Mouse (Mus musculus) lung, postnatal 0 days (tissue): ENCODE measurements around the gene Rai1. TPM values are rescaled to one million over a fixed set of nuclear protein-coding genes. Genes with fewer than 3 reads are reported as not detected.

Source experiments
- ATAC-seq: fragments of 200-750 bp; cut with Nextera tagmentation; 2 replicates; pipeline ENCODE4 v1.8.0; 2017; ENCODE audit warnings: moderate library complexity
- DNase-seq: peaks from one replicate; pipeline ENCODE4 v3.0.0-alpha.2; 2016; ENCODE audit warnings: low spot score
- H3K27ac ChIP-seq: fragments of 300-500 bp; sonication (generic); 2 replicates; pipeline ENCODE4 v1.5.1; 2014; ENCODE audit warnings: antibody characterized with exemption, mild to moderate bottlenecking, low read length, mixed read lengths
- H3K27me3 ChIP-seq: fragments of 300-500 bp; sonication (generic); replicated peaks from 2 replicates; pipeline ENCODE4 v1.6.1; 2014; ENCODE audit warnings: low read length, mixed read lengths; ENCODE audit not compliant: insufficient read depth
- H3K36me3 ChIP-seq: fragments of 300-500 bp; sonication (generic); 2 replicates; pipeline ENCODE4 v1.6.1; 2014; ENCODE audit warnings: low read length, mixed read lengths; ENCODE audit not compliant: insufficient read depth
- H3K4me1 ChIP-seq: fragments of 300-500 bp; sonication (generic); 2 replicates; pipeline ENCODE4 v1.6.1; 2014; ENCODE audit warnings: antibody characterized with exemption, low read depth, low read length, mixed read lengths; ENCODE audit not compliant: insufficient read depth
- H3K4me2 ChIP-seq: fragments of 300-500 bp; sonication (generic); replicated peaks from 2 replicates; pipeline ENCODE4 v1.6.1; 2014; ENCODE audit warnings: low read depth, mild to moderate bottlenecking, low read length, moderate library complexity, mixed read lengths
- H3K4me3 ChIP-seq: fragments of 300-500 bp; sonication (generic); 2 replicates; pipeline ENCODE4 v1.5.1; 2014; ENCODE audit warnings: low read depth, low read length
- H3K9ac ChIP-seq: fragments of 300-500 bp; sonication (generic); replicated peaks from 2 replicates; pipeline ENCODE4 v1.6.1; 2014; ENCODE audit warnings: low read depth, mild to moderate bottlenecking
- H3K9me3 ChIP-seq: fragments of 300-500 bp; sonication (generic); 2 replicates; pipeline ENCODE4 v1.6.1; 2016; ENCODE audit warnings: low read length, mixed read lengths
- CTCF ChIP-seq: IDR thresholded peaks from 2 replicates; pipeline ENCODE4 v1.5.1; 2016; ENCODE audit warnings: antibody characterized with exemption, mild to moderate bottlenecking
- EP300 ChIP-seq: IDR thresholded peaks from 2 replicates; pipeline ENCODE4 v1.6.1; 2016; ENCODE audit warnings: antibody characterized with exemption, mild to moderate bottlenecking, control low read depth
- WGBS: fragments of 180-500 bp; shearing (Covaris S2); extraction: QIAGEN DNeasy Blood & Tissue Kit; methylation state at CpG from one replicate; pipeline ENCODE4 v1.1.7; 2014; 5-methylcytosine and 5-hydroxymethylcytosine counted together
- polyA plus RNA-seq: library from polyadenylated mRNA; unstranded; fragments of >200 nt; fragmentation: Nextera tagmentation; extraction: Ambion mirVana; gene quantifications from 2 replicates; pipeline ENCODE4 v1.2.1, GENCODE M21; 2015

The Rai1 gene
- polyA plus RNA-seq, 1 experiment from 2014 or later, result 16.2 TPM

DNA sequence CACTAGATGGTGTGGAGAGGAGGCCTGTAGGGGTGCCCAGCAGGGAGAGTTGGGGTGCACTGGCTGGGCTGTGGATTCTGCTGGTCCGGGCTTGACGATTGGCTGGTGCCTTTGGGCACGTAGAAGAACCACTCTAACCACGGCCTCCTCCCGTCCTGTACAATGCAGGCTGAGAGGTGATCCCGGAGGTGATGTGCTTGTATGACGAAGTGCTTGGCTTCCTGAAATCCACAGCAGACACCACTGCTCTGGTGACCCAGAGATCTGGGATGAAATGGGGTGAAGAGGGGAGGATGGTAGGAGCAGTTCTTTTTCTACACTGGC is 36.4 kb downstream of the Rai1 start:
- no peak for ATAC-seq
- TF ChIP-seq CTCF (no peak), EP300 (no peak)
- DNase-seq, result no peak
- Histone ChIP-seq H3K4me3 (no peak overlapping the region), H3K36me3 (peaks cover 8% of the 10 kb centered on the region; the same call in 1 of the 2 replicates), H3K4me2 (peak overlapping the region; percentile 22; the same call in 1 of the 2 replicates), H3K9ac (no peak overlapping the region), H3K27me3 (no peaks in the 10 kb centered on the region), H3K9me3 (no peaks in the 10 kb centered on the region), H3K27ac (no peak overlapping the region), H3K4me1 (peaks cover 11% of the 10 kb centered on the region; the same call in 1 of the 2 replicates)
- 34% methylated on average over 7 of the region's 7 CpGs for WGBS

DNA sequence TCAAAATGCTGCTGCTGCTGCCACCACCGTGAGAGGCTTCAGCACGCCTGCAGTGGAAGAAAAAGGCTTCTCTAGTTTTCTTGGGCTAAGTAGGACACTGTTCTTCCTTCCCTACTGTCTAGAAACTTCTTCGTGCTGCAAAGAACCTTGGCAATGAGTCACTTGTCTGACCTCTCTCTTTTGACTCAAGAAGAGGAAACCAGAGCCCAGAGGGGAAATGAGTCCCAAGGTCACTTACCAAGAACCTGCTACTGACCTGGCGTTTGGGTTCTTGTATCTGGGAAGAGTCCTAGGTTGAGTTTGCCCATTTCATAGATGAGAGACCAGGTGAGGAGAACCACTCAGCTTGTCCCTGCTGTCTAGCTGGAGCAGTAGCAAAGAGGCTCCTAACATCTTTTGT is 38.3 kb downstream of the Rai1 start:
- TF ChIP-seq EP300 (no peak), CTCF (no peak)
- Histone ChIP-seq H3K4me1 (peaks cover 11% of the 10 kb centered on the region; the same call in 1 of the 2 replicates), H3K4me3 (no peak overlapping the region), H3K36me3 (peaks cover 8% of the 10 kb centered on the region; the same call in 1 of the 2 replicates), H3K9ac (no peak overlapping the region), H3K4me2 (no peak overlapping the region), H3K27ac (no peak overlapping the region), H3K9me3 (no peaks in the 10 kb centered on the region), H3K27me3 (no peaks in the 10 kb centered on the region)
- ATAC-seq, result no peak
- no peak for DNase-seq
- 56% methylated on average over 4 of the region's 4 CpGs for WGBS

DNA sequence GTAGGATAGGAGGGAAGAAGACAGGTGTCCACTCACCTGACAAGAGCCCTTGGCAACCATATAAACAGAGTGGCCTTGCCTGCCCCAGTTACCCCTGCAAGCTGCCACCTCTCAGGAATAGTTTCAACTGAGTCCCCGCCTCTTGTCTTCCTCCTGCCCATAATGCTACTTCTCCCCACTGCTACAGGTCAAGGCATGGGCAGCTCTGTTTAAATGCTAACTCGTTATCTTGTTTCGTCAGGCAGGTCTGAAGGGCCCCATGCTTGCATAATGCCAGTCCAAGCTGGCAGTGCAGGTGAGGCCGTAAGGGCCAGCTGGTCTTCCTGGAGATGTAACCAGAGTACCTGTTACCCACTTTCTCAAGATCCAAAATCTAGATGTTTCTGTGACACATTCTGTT is 41.4 kb downstream of the Rai1 start:
- Histone ChIP-seq H3K4me1 (peaks cover 6% of the 10 kb centered on the region; the same call in 1 of the 2 replicates), H3K9me3 (no peaks in the 10 kb centered on the region), H3K4me3 (no peak overlapping the region), H3K27ac (no peak overlapping the region), H3K9ac (no peak overlapping the region), H3K27me3 (no peaks in the 10 kb centered on the region), H3K36me3 (peaks cover 8% of the 10 kb centered on the region; the same call in 1 of the 2 replicates), H3K4me2 (no peak overlapping the region)
- TF ChIP-seq CTCF (no peak), EP300 (no peak)
- DNase-seq (peak; percentile 73), ATAC-seq (peak; percentile 81)
- WGBS, result 74% methylated on average over 4 of the region's 4 CpGs

DNA sequence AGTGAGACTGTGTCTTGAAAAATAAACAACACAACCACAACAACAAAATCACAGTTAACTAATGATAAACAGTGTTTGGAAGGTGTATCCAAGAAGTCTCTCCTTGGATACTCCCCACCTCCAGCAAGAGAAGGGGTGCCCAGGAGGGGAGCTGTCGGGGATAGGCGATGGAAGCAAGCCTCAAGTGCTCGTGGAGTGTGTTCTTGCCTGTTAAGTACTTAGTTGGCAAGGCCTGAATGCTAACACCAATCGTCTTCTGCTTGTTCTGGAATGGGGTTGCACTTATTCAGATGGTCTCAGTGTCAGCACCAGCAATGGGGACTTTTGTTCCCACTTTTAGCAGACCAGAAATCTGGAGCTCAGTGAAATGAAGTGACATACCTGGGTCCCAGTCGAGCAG is 43.8 kb downstream of the Rai1 start:
- Histone ChIP-seq H3K27ac (no peak overlapping the region), H3K4me2 (no peak overlapping the region), H3K36me3 (peaks cover 8% of the 10 kb centered on the region; the same call in 1 of the 2 replicates), H3K9ac (no peak overlapping the region), H3K27me3 (no peaks in the 10 kb centered on the region), H3K4me1 (peaks cover 6% of the 10 kb centered on the region; the same call in 1 of the 2 replicates), H3K9me3 (no peaks in the 10 kb centered on the region), H3K4me3 (no peak overlapping the region)
- DNase-seq, result peak; percentile 67
- TF ChIP-seq CTCF (peak; percentile 25; the same call in 1 of the 2 replicates), EP300 (no peak)
- WGBS, result 53% methylated on average over 5 of the region's 5 CpGs
- ATAC-seq, result peak; percentile 64

DNA sequence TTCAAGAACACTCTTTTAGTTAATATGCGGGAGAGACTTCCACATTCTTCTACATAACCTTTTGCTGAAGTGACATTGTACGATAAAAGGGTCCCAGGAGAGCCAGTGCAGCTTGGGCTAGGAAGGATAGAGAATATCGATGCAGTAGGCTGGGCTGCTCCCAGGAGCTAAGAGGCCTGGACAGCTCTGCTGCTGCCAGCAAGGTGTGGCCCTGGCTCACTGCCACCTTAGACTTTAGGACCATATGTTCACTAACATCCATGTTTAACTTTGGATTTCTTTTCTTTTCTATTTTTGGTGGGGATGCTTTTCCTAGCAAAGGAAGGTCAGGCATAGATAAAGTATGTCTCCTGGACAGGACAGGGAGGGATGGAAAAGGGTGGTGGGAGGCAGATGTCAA is 44.3 kb downstream of the Rai1 start:
- peak; percentile 13 for DNase-seq
- Histone ChIP-seq H3K4me1 (peaks cover 6% of the 10 kb centered on the region; the same call in 1 of the 2 replicates), H3K36me3 (peaks cover 7% of the 10 kb centered on the region; the same call in 1 of the 2 replicates), H3K27ac (no peak overlapping the region), H3K4me2 (no peak overlapping the region), H3K27me3 (no peaks in the 10 kb centered on the region), H3K9me3 (no peaks in the 10 kb centered on the region), H3K9ac (no peak overlapping the region), H3K4me3 (no peak overlapping the region)
- WGBS, result 41% methylated on average over 3 of the region's 3 CpGs
- no peak for ATAC-seq
- TF ChIP-seq EP300 (no peak), CTCF (no peak)

DNA sequence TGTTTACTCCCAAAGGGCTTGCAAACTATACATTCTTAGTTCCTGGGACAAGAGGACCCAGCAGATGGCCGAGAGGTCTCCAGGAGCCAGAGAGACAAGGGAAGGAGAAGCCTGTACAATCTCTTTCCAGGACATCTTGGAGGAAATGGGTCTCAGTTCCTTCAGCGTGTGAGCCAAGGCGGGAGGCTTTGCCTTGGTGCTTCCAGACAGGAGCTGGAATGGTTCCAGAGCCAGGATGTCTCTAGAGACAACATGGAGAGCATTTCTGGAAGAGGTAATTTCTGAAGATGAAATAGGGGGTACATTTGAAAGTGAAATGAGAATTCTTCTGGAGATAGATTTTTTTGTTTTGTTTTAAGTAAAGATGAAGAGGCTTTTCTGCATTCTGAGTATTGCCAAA is 45.9 kb downstream of the Rai1 start:
- H3K9me3 ChIP-seq, result no peaks in the 10 kb centered on the region
- WGBS, result 61% methylated on average over 3 of the region's 3 CpGs
- peaks cover 5% of the 10 kb centered on the region; the same call in 1 of the 2 replicates for H3K4me1 ChIP-seq
- H3K27me3 ChIP-seq, result no peaks in the 10 kb centered on the region
- DNase-seq, result no peak
- no peaks in the 10 kb centered on the region for H3K36me3 ChIP-seq
- no peak overlapping the region for H3K4me3 ChIP-seq
- no peak overlapping the region for H3K4me2 ChIP-seq
- no peak overlapping the region for H3K27ac ChIP-seq
- ATAC-seq, result no peak
- TF ChIP-seq CTCF, result no peak
- no peak for TF ChIP-seq EP300
- no peak overlapping the region for H3K9ac ChIP-seq

DNA sequence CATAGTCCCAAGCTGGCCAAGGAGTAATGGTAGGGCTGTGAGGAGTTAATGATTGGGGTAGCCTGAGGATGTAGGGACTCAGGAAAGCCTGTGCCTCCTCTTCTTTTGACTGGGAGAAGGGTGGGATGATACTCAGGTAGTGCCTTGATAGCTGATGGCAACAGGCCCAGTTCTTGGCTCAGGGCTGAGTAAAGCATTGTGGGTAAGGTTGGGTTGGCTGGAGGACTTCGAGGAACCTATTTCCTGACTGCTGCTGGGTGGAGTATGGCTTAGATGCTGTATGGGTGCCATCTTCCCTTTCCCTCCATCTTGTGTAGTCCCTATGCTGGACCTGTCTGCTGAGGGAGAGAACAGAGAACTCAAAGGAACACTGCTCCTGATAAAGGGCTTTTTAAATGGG is 47.5 kb downstream of the Rai1 start:
- TF ChIP-seq EP300 (no peak), CTCF (no peak)
- Histone ChIP-seq H3K27ac (no peak overlapping the region), H3K9me3 (no peaks in the 10 kb centered on the region), H3K36me3 (no peaks in the 10 kb centered on the region), H3K9ac (no peak overlapping the region), H3K4me1 (no peaks in the 10 kb centered on the region), H3K27me3 (no peaks in the 10 kb centered on the region), H3K4me3 (no peak overlapping the region), H3K4me2 (no peak overlapping the region)
- no peak for ATAC-seq
- WGBS, result 22% methylated on average over 1 of the region's 1 CpGs
- no peak for DNase-seq
